In the genomic region with DNA sequence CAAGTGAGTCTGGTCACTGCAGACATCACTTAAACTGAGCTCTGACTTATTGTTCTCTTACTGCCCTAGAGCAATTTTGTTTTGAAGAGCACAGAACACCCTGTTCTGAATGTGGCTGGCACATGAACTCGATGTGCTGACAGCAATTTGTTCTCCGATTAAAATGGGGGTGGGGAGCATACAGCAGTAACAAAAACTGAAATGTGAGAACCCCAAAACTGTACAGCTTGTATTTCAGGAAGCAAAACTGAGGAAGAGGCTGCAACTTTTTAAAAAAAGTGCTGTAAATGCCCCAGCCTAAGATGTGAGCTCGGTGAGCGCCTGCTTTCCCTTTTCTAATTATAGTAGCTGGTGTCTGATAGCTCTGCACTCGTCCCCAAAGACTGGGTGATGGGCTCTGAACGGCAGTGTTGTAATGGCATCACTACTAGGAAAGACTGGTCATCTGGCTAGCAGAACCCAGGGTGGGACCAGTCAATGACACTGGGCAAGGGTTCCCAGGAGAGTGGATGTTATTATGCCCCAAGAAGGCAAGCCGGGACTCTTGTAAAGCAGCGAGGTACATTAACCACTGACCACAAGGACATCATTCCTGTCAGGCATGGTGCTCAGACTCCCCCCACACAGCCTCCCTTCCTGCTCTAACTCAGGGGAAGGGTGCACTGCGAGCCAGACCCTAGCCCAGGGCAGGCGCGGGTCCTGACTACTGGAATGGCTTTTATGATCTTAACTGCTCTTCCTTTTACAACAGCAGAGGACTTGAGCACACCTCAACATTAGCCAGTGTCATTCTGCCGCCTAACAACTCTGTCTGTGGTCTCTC, we compare ENCODE assay signal across 8 mouse cellular contexts. TPM values are rescaled to one million over a fixed set of nuclear protein-coding genes. Genes with fewer than 3 reads are reported as not detected.
DNase-seq lines count a peak whose midpoint lies in the region; ATAC-seq and TF ChIP-seq lines count a peak whose summit lies in the region.

No protein-coding gene starts in this region.

- H3K27ac ChIP-seq in embryonic facial prominence, embryonic 11.5 days (replicated peaks; ENCODE audit: low read depth, low read length) = 0 out of 2 replicates have a peak overlapping the region, but pooled peaks have one; percentile 35
- H3K27ac ChIP-seq in embryonic facial prominence, embryonic 10.5 days (replicated peaks) = no peak overlapping the region
- H3K27ac ChIP-seq in ES-E14 (ENCODE audit: insufficient read depth, low read depth, low read length, poor library complexity, severe bottlenecking) = peak overlapping the region; percentile 61
- peak overlapping the region; percentile 83 for H3K27ac ChIP-seq in heart, embryonic 13.5 days (replicated peaks)
- peak overlapping the region; percentile 87 for H3K27ac ChIP-seq in lung, embryonic 15.5 days

- no peaks in the 10 kb centered on the region for H3K27me3 ChIP-seq in embryonic facial prominence, embryonic 11.5 days (ENCODE audit: control insufficient read depth, insufficient read depth, low read length)
- no peaks in the 10 kb centered on the region for H3K27me3 ChIP-seq in embryonic facial prominence, embryonic 10.5 days (replicated peaks; ENCODE audit: low read depth, poor library complexity, severe bottlenecking)
- H3K27me3 ChIP-seq in heart, embryonic 13.5 days (replicated peaks) = no peaks in the 10 kb centered on the region
- H3K27me3 ChIP-seq in lung, embryonic 15.5 days = no peaks in the 10 kb centered on the region

- 55% methylated on average over 12 of the region's 12 CpGs for WGBS in embryonic facial prominence, embryonic 11.5 days
- whole genome bisulfite sequencing in embryonic facial prominence, embryonic 10.5 days = 70% methylated on average over 12 of the region's 12 CpGs
- WGBS in heart, embryonic 13.5 days = 30% methylated on average over 12 of the region's 12 CpGs
- 41% methylated on average over 12 of the region's 12 CpGs for WGBS in lung, embryonic 15.5 days

- H3K9me3 ChIP-seq in embryonic facial prominence, embryonic 11.5 days (replicated peaks; ENCODE audit: control insufficient read depth, low read length) = no peaks in the 10 kb centered on the region
- H3K9me3 ChIP-seq in embryonic facial prominence, embryonic 10.5 days = no peaks in the 10 kb centered on the region
- no peaks in the 10 kb centered on the region for H3K9me3 ChIP-seq in ES-E14 (ENCODE audit: control insufficient read depth, insufficient read depth, low read depth, low read length)
- no peaks in the 10 kb centered on the region for H3K9me3 ChIP-seq in heart, embryonic 13.5 days
- no peaks in the 10 kb centered on the region for H3K9me3 ChIP-seq in lung, embryonic 15.5 days

- peaks cover 5% of the 10 kb centered on the region; the same call in 1 of the 2 replicates for H3K4me1 ChIP-seq in embryonic facial prominence, embryonic 11.5 days (ENCODE audit: control insufficient read depth, insufficient read depth, low read length)
- peaks cover 15% of the 10 kb centered on the region for H3K4me1 ChIP-seq in embryonic facial prominence, embryonic 10.5 days
- peaks cover 12 to 25% of the 10 kb centered on the region in 2 experiments for H3K4me1 ChIP-seq in ES-E14 (ENCODE audit: control insufficient read depth in 2 of 2, insufficient read depth in 2 of 2, low read length in 2 of 2, poor library complexity in 1 of 2)
- peaks cover 29% of the 10 kb centered on the region for H3K4me1 ChIP-seq in heart, embryonic 13.5 days
- H3K4me1 ChIP-seq in lung, embryonic 15.5 days = peaks cover 20% of the 10 kb centered on the region

- in situ Hi-C loops in ES-E14 (cut with MboI; ENCODE audit: low sequenced_read_pairs in 2 of 2, unreplicated experiment in 2 of 2) = no loop called here

- no peak for ATAC-seq in embryonic facial prominence, embryonic 11.5 days (replicated peaks; ENCODE audit: insufficient number of reproducible peaks, low FRiP score, low TSS enrichment, low read depth)
- ATAC-seq in heart, embryonic 13.5 days (ENCODE audit: extremely low read depth, insufficient number of reproducible peaks, low FRiP score, low TSS enrichment) = no peak
- 0 out of 2 replicates have a peak, but pooled peaks have one; percentile 20 for ATAC-seq in lung, embryonic 15.5 days (ENCODE audit: borderline replicate concordance, extremely low read depth, low FRiP score, low TSS enrichment)
- ATAC-seq in inflammation-experienced regulatory T-cells, adult 6 months = no peak

- H3K4me3 ChIP-seq in embryonic facial prominence, embryonic 11.5 days (ENCODE audit: low read depth, low read length) = no peak overlapping the region
- H3K4me3 ChIP-seq in embryonic facial prominence, embryonic 10.5 days = no peak overlapping the region
- no peak overlapping the region for H3K4me3 ChIP-seq in ES-E14 (ENCODE audit: insufficient read depth in 1 of 2, low read depth in 1 of 2, low read length in 2 of 2, poor library complexity in 1 of 2, severe bottlenecking in 1 of 2)
- peak overlapping the region; percentile 16; the same call in 1 of the 2 replicates for H3K4me3 ChIP-seq in heart, embryonic 13.5 days
- no peak overlapping the region for H3K4me3 ChIP-seq in lung, embryonic 15.5 days

- no peak overlapping the region for H3K4me2 ChIP-seq in embryonic facial prominence, embryonic 11.5 days (ENCODE audit: low read depth, low read length)
- peak overlapping the region; percentile 58 for H3K4me2 ChIP-seq in heart, embryonic 13.5 days
- peak overlapping the region; percentile 28 for H3K4me2 ChIP-seq in lung, embryonic 15.5 days

- H3K9ac ChIP-seq in embryonic facial prominence, embryonic 11.5 days (replicated peaks; ENCODE audit: low read length) = no peak overlapping the region
- H3K9ac ChIP-seq in ES-E14 (ENCODE audit: insufficient read depth, low read depth, low read length, poor library complexity, severe bottlenecking) = 0 out of 2 replicates have a peak overlapping the region, but pooled peaks have one; percentile 1
- H3K9ac ChIP-seq in heart, embryonic 13.5 days = peak overlapping the region; percentile 65
- no peak overlapping the region for H3K9ac ChIP-seq in lung, embryonic 15.5 days

- peak; percentile 11 for DNase-seq in embryonic facial prominence, embryonic 11.5 days (ENCODE audit: low spot score)
- no peak for DNase-seq in embryonic facial prominence, embryonic 10.5 days (ENCODE audit: low spot score)
- no peak for DNase-seq in ES-E14 (ENCODE audit: low read depth, low spot score)
- DNase-seq in embryo, embryonic 10.5 days (ENCODE audit: low spot score) = no peak
- no peak for DNase-seq in cerebellum, postnatal 10 days

- no peaks in the 10 kb centered on the region for H3K36me3 ChIP-seq in embryonic facial prominence, embryonic 11.5 days (replicated peaks; ENCODE audit: control insufficient read depth, insufficient read depth, low read depth, low read length)
- H3K36me3 ChIP-seq in embryonic facial prominence, embryonic 10.5 days (replicated peaks) = peaks cover 40% of the 10 kb centered on the region
- peaks cover 9% of the 10 kb centered on the region; the same call in 1 of the 2 replicates for H3K36me3 ChIP-seq in ES-E14 (ENCODE audit: control insufficient read depth, insufficient read depth, low read length, poor library complexity, severe bottlenecking)
- peaks cover 5% of the 10 kb centered on the region for H3K36me3 ChIP-seq in heart, embryonic 13.5 days
- no peaks in the 10 kb centered on the region for H3K36me3 ChIP-seq in lung, embryonic 15.5 days

TF ChIP-seq in ES-E14, 5 proteins besides CTCF, POLR2A, EP300 and RAD21:
- TF ChIP-seq ZNF384 (IDR thresholded peaks at IDR 0.05; ENCODE audit: low read depth, low read length) = no peak
- no peak for TF ChIP-seq HCFC1 (IDR thresholded peaks at IDR 0.05; ENCODE audit: borderline replicate concordance, insufficient read depth, low read length)
- no peak for TF ChIP-seq CHD2 (IDR thresholded peaks at IDR 0.05; ENCODE audit: low read depth, low read length)
- no peak for TF ChIP-seq ZC3H11A (IDR thresholded peaks at IDR 0.05; ENCODE audit: borderline replicate concordance, low read depth, low read length)
- no peak for TF ChIP-seq MAFK (IDR thresholded peaks at IDR 0.05; ENCODE audit: insufficient read depth, low read depth, low read length)

RNA-seq across cellular contexts. Expression of gene Tulp1, which starts 55.4 kb away (rescaled TPM):
- 3.4 and 3.6 TPM in 2 replicates for polyA plus RNA-seq in embryonic facial prominence, embryonic 11.5 days (2014; fragmentation: Nextera tagmentation; extraction: Ambion mirVana)
- polyA plus RNA-seq in embryonic facial prominence, embryonic 10.5 days (2016; fragmentation: Nextera tagmentation; extraction: Ambion mirVana) = 3.4 and 4.9 TPM in 2 replicates
- total RNA-seq in ES-E14 (2012; rRNA removed) = 3.7 and 4.1 TPM in 2 replicates
- polyA plus RNA-seq in heart, embryonic 13.5 days (2015; fragmentation: Nextera tagmentation; extraction: Ambion mirVana) = 4.1 TPM in 2 replicates
- polyA plus RNA-seq in lung, embryonic 15.5 days (2015; fragmentation: Nextera tagmentation; extraction: Ambion mirVana) = 6.0 and 6.2 TPM in 2 replicates
- under 1 TPM in 2 of 3 experiments, not detected in 1; 0.24 to 0.39 TPM for polyA plus RNA-seq in inflammation-experienced regulatory T-cells, adult 6 months (2017; shearing (Covaris generic))

Comparison
In these comparisons a context has a peak if more than half of its experiments do, and no peak if none do; other contexts are left out.
1. H3K9ac ChIP-seq: peak in ES-E14 (single experiment) and heart, embryonic 13.5 days (single experiment); none in embryonic facial prominence, embryonic 11.5 days (single experiment) and lung, embryonic 15.5 days (single experiment).